Comparison of ENCODE assay signal across 8 mouse cellular contexts in genomic region chr5:74162013-74162412, GRCm38 (mm10). TPM values are rescaled to one million over a fixed set of nuclear protein-coding genes. Genes with fewer than 3 reads are reported as not detected.
DNase-seq lines count a peak whose midpoint lies in the region; ATAC-seq and TF ChIP-seq lines count a peak whose summit lies in the region.

No protein-coding gene starts in this region.

- H3K4me3 ChIP-seq in heart, embryonic 14.5 days (ENCODE audit: control insufficient read depth in 1 of 2, insufficient read depth in 1 of 2, low read depth in 1 of 2, low read length in 2 of 2): peak overlapping the region; percentile 30 to 31; a peak in 3 of 4 replicates
- H3K4me3 ChIP-seq in embryonic facial prominence, embryonic 12.5 days: peak overlapping the region; percentile 19; the same call in 1 of the 2 replicates
- H3K4me3 ChIP-seq in hindbrain, embryonic 15.5 days: no peak overlapping the region
- H3K4me3 ChIP-seq in midbrain, embryonic 15.5 days: 0 out of 2 replicates have a peak overlapping the region, but pooled peaks have one; percentile 12
- H3K4me3 ChIP-seq in cerebellum, adult 2 months (replicated peaks; ENCODE audit: insufficient read depth, low read depth, low read length): no peak overlapping the region

- peak overlapping the region; percentile 63 for H3K9ac ChIP-seq in heart, embryonic 14.5 days (ENCODE audit: low read length)
- H3K9ac ChIP-seq in embryonic facial prominence, embryonic 12.5 days: no peak overlapping the region
- no peak overlapping the region for H3K9ac ChIP-seq in hindbrain, embryonic 15.5 days
- H3K9ac ChIP-seq in midbrain, embryonic 15.5 days: no peak overlapping the region; the same call in 1 of the 2 replicates

- peak overlapping the region; percentile 67 for H3K4me2 ChIP-seq in heart, embryonic 14.5 days (ENCODE audit: low read length)
- H3K4me2 ChIP-seq in embryonic facial prominence, embryonic 12.5 days (replicated peaks): peak overlapping the region; percentile 49
- peak overlapping the region; percentile 31 for H3K4me2 ChIP-seq in hindbrain, embryonic 15.5 days
- H3K4me2 ChIP-seq in midbrain, embryonic 15.5 days: peak overlapping the region; percentile 46

- H3K4me1 ChIP-seq in heart, embryonic 14.5 days (ENCODE audit: control insufficient read depth in 2 of 2, insufficient read depth in 2 of 2, low read length in 2 of 2): peaks cover 46 to 55% of the 10 kb centered on the region in 2 experiments
- peaks cover 57% of the 10 kb centered on the region for H3K4me1 ChIP-seq in embryonic facial prominence, embryonic 12.5 days
- H3K4me1 ChIP-seq in hindbrain, embryonic 15.5 days (replicated peaks): peaks cover 12% of the 10 kb centered on the region
- peaks cover 12% of the 10 kb centered on the region for H3K4me1 ChIP-seq in midbrain, embryonic 15.5 days
- H3K4me1 ChIP-seq in cerebellum, adult 2 months (ENCODE audit: control insufficient read depth, insufficient read depth, low read length): peaks cover 5% of the 10 kb centered on the region; the same call in 1 of the 2 replicates

- WGBS in heart, embryonic 14.5 days: 25% methylated on average over 3 of the region's 3 CpGs
- 23% methylated on average over 3 of the region's 3 CpGs for WGBS in embryonic facial prominence, embryonic 12.5 days
- WGBS in hindbrain, embryonic 15.5 days: 44% methylated on average over 3 of the region's 3 CpGs
- 34% methylated on average over 3 of the region's 3 CpGs for WGBS in midbrain, embryonic 15.5 days
- WGBS in cerebellum, adult 2 months: 44% methylated on average over 3 of the region's 3 CpGs

- TF ChIP-seq CTCF in cerebellum, adult 2 months (IDR thresholded peaks at IDR 0.05; ENCODE audit: borderline replicate concordance, insufficient read depth, low read depth, low read length): no peak

- H3K36me3 ChIP-seq in heart, embryonic 14.5 days (ENCODE audit: control insufficient read depth, insufficient read depth, low read length): no peaks in the 10 kb centered on the region
- H3K36me3 ChIP-seq in embryonic facial prominence, embryonic 12.5 days: no peaks in the 10 kb centered on the region
- H3K36me3 ChIP-seq in hindbrain, embryonic 15.5 days: no peaks in the 10 kb centered on the region
- H3K36me3 ChIP-seq in midbrain, embryonic 15.5 days (replicated peaks): no peaks in the 10 kb centered on the region

- intact Hi-C loops in heart, postnatal 25 days (cut with DNase I): no loop called here
- intact Hi-C loops in left cerebral cortex, postnatal 4 days (cut with DNase I): no loop called here

- TF ChIP-seq POLR2A in cerebellum, adult 2 months (IDR thresholded peaks at IDR 0.05; ENCODE audit: borderline replicate concordance, insufficient read depth, low read length): no peak

- ATAC-seq in heart, embryonic 14.5 days (ENCODE audit: insufficient number of reproducible peaks, insufficient read depth, low FRiP score, low read depth): no peak
- no peak for ATAC-seq in embryonic facial prominence, embryonic 12.5 days (ENCODE audit: insufficient number of reproducible peaks, insufficient read depth, low FRiP score, low TSS enrichment)
- ATAC-seq in hindbrain, embryonic 15.5 days (ENCODE audit: low FRiP score, low read depth): 0 out of 2 replicates have a peak, but pooled peaks have one; percentile 45
- no peak for ATAC-seq in midbrain, embryonic 15.5 days (replicated peaks)

- peak overlapping the region; percentile 85 to 94 for H3K27ac ChIP-seq in heart, embryonic 14.5 days (replicated peaks in 1 of 2; ENCODE audit: control insufficient read depth in 1 of 2, insufficient read depth in 1 of 2, low read depth in 2 of 2, low read length in 2 of 2)
- peak overlapping the region; percentile 89 for H3K27ac ChIP-seq in embryonic facial prominence, embryonic 12.5 days
- H3K27ac ChIP-seq in hindbrain, embryonic 15.5 days (replicated peaks): no peak overlapping the region
- no peak overlapping the region for H3K27ac ChIP-seq in midbrain, embryonic 15.5 days
- H3K27ac ChIP-seq in cerebellum, adult 2 months (ENCODE audit: insufficient read depth, low read length): no peak overlapping the region

- H3K27me3 ChIP-seq in heart, embryonic 14.5 days (ENCODE audit: control insufficient read depth, insufficient read depth, low read length): no peaks in the 10 kb centered on the region
- H3K27me3 ChIP-seq in embryonic facial prominence, embryonic 12.5 days: no peaks in the 10 kb centered on the region
- H3K27me3 ChIP-seq in hindbrain, embryonic 15.5 days: no peaks in the 10 kb centered on the region; the same call in 1 of the 2 replicates
- no peaks in the 10 kb centered on the region for H3K27me3 ChIP-seq in midbrain, embryonic 15.5 days (replicated peaks)
- H3K27me3 ChIP-seq in cerebellum, adult 2 months (ENCODE audit: control insufficient read depth, insufficient read depth, low read length): no peaks in the 10 kb centered on the region

- no peak for DNase-seq in heart, postnatal 25 days (ENCODE audit: low spot score)
- no peak for DNase-seq in left cerebral cortex, postnatal 4 days
- no peak for DNase-seq in liver
- no peak for DNase-seq in cerebellum, adult 2 months

- H3K9me3 ChIP-seq in heart, embryonic 14.5 days (ENCODE audit: control insufficient read depth, low read length): no peaks in the 10 kb centered on the region
- H3K9me3 ChIP-seq in embryonic facial prominence, embryonic 12.5 days: no peaks in the 10 kb centered on the region
- H3K9me3 ChIP-seq in hindbrain, embryonic 15.5 days: no peaks in the 10 kb centered on the region
- H3K9me3 ChIP-seq in midbrain, embryonic 15.5 days: no peaks in the 10 kb centered on the region

RNA-seq across cellular contexts. Expression of gene Rasl11b, which starts 33.1 kb away (rescaled TPM):
- 85.9 and 92.3 TPM in 2 replicates for polyA plus RNA-seq in heart, embryonic 14.5 days (2014; fragmentation: Nextera tagmentation; extraction: Ambion mirVana)
- 10 to 100 TPM; 35.8 to 50.2 TPM for total RNA-seq in heart, postnatal 25 days (2021)
- 134 and 140 TPM in 2 replicates for polyA plus RNA-seq in embryonic facial prominence, embryonic 12.5 days (2016; fragmentation: Nextera tagmentation; extraction: Ambion mirVana)
- polyA plus RNA-seq in hindbrain, embryonic 15.5 days (2015; fragmentation: Nextera tagmentation; extraction: Ambion mirVana): 17.8 and 20.0 TPM in 2 replicates
- polyA plus RNA-seq in midbrain, embryonic 15.5 days (2015; fragmentation: Nextera tagmentation; extraction: Ambion mirVana): 11.4 and 12.9 TPM in 2 replicates
- total RNA-seq in left cerebral cortex, postnatal 4 days (2021): 10 to 100 TPM; 42.7 to 50.6 TPM
- polyA plus RNA-seq in cerebellum, adult 2 months (2012; rRNA removed): 40.7 and 44.3 TPM in 2 replicates

Comparison
In these comparisons a context has a peak if more than half of its experiments do, and no peak if none do; other contexts are left out.
1. H3K27ac ChIP-seq: peak in heart, embryonic 14.5 days (2 of 2) and embryonic facial prominence, embryonic 12.5 days (single experiment); none in hindbrain, embryonic 15.5 days (single experiment), midbrain, embryonic 15.5 days (single experiment) and cerebellum, adult 2 months (single experiment).
2. H3K4me3 ChIP-seq: peak in heart, embryonic 14.5 days (2 of 2), embryonic facial prominence, embryonic 12.5 days (single experiment) and midbrain, embryonic 15.5 days (single experiment); none in hindbrain, embryonic 15.5 days (single experiment) and cerebellum, adult 2 months (single experiment).
3. Peak in every context shown above with its lines, with median percentiles within 50 percentile points of each other: H3K4me2 ChIP-seq.